Mouse (Mus musculus): Measurements from ENCODE around the gene Lsm11. TPM values are rescaled to one million over a fixed set of nuclear protein-coding genes. Genes with fewer than 3 reads are reported as not detected.

Lsm11 gene
- polyA plus RNA-seq, 1 experiment from 2014 or later = 4.3 TPM

- Histone ChIP-seq H3K4me2 (ENCODE audit: low read length) (no peak overlapping the region), H3K27me3 (ENCODE audit: insufficient read depth, low read length) (no peaks in the 10 kb centered on the region), H3K27ac (no peak overlapping the region), H3K9ac (ENCODE audit: low read depth, low read length) (no peak overlapping the region), H3K4me3 (replicated peaks; ENCODE audit: low read depth, low read length) (no peak overlapping the region), H3K9me3 (replicated peaks; ENCODE audit: low read length) (no peaks in the 10 kb centered on the region), H3K36me3 (ENCODE audit: insufficient read depth, low read length) (peaks cover 66% of the 10 kb centered on the region), H3K4me1 (replicated peaks; ENCODE audit: insufficient read depth, low read length) (no peaks in the 10 kb centered on the region)
- ATAC-seq (replicated peaks; ENCODE audit: low FRiP score, low read depth) (no peak), DNase-seq (ENCODE audit: low spot score) (no peak)
- 90% methylated on average over 3 of the region's 3 CpGs for WGBS
- TF ChIP-seq CTCF (IDR thresholded peaks at IDR 0.05; ENCODE audit: low read depth) = no peak
Observed at GRCm38 (mm10) chr11:45889981-45890380, 54.8 kb downstream of the Lsm11 start.

- H3K4me2 ChIP-seq (ENCODE audit: low read length) = no peak overlapping the region
- ATAC-seq (replicated peaks; ENCODE audit: low FRiP score, low read depth) = no peak
- H3K27ac ChIP-seq = no peak overlapping the region
- peaks cover 1% of the 10 kb centered on the region; the same call in 1 of the 2 replicates for H3K4me1 ChIP-seq (replicated peaks; ENCODE audit: insufficient read depth, low read length)
- no peaks in the 10 kb centered on the region for H3K27me3 ChIP-seq (ENCODE audit: insufficient read depth, low read length)
- H3K9me3 ChIP-seq (replicated peaks; ENCODE audit: low read length) = no peaks in the 10 kb centered on the region
- no peak for TF ChIP-seq CTCF (IDR thresholded peaks at IDR 0.05; ENCODE audit: low read depth)
- H3K36me3 ChIP-seq (ENCODE audit: insufficient read depth, low read length) = peaks cover 57% of the 10 kb centered on the region
- no peak overlapping the region for H3K9ac ChIP-seq (ENCODE audit: low read depth, low read length)
- no peak for DNase-seq (ENCODE audit: low spot score)
- no peak overlapping the region for H3K4me3 ChIP-seq (replicated peaks; ENCODE audit: low read depth, low read length)
- 83% methylated on average over 9 of the region's 9 CpGs for WGBS
Observed at GRCm38 (mm10) chr11:45888471-45889030, 56.2 kb downstream of the Lsm11 start.

GRCm38 (mm10) chr11:45886596-45886995, 58.1 kb downstream of the Lsm11 start:
- Histone ChIP-seq H3K4me3 (replicated peaks; ENCODE audit: low read depth, low read length) (no peak overlapping the region), H3K27ac (no peak overlapping the region), H3K9ac (ENCODE audit: low read depth, low read length) (no peak overlapping the region), H3K9me3 (replicated peaks; ENCODE audit: low read length) (no peaks in the 10 kb centered on the region), H3K4me2 (ENCODE audit: low read length) (no peak overlapping the region), H3K4me1 (replicated peaks; ENCODE audit: insufficient read depth, low read length) (peaks cover 9% of the 10 kb centered on the region; the same call in 1 of the 2 replicates), H3K27me3 (ENCODE audit: insufficient read depth, low read length) (no peaks in the 10 kb centered on the region), H3K36me3 (ENCODE audit: insufficient read depth, low read length) (peaks cover 44% of the 10 kb centered on the region)
- ATAC-seq (replicated peaks; ENCODE audit: low FRiP score, low read depth) = no peak
- no peak for TF ChIP-seq CTCF (IDR thresholded peaks at IDR 0.05; ENCODE audit: low read depth)
- DNase-seq (ENCODE audit: low spot score) = no peak
- WGBS = 90% methylated on average over 5 of the region's 5 CpGs

- H3K27me3 ChIP-seq (ENCODE audit: insufficient read depth, low read length) = no peaks in the 10 kb centered on the region
- H3K4me2 ChIP-seq (ENCODE audit: low read length) = no peak overlapping the region
- ATAC-seq (replicated peaks; ENCODE audit: low FRiP score, low read depth) (no peak), DNase-seq (ENCODE audit: low spot score) (no peak)
- no peak overlapping the region for H3K4me3 ChIP-seq (replicated peaks; ENCODE audit: low read depth, low read length)
- 88% methylated on average over 5 of the region's 5 CpGs for WGBS
- peaks cover 36% of the 10 kb centered on the region for H3K36me3 ChIP-seq (ENCODE audit: insufficient read depth, low read length)
- peaks cover 9% of the 10 kb centered on the region; the same call in 1 of the 2 replicates for H3K4me1 ChIP-seq (replicated peaks; ENCODE audit: insufficient read depth, low read length)
- TF ChIP-seq CTCF (IDR thresholded peaks at IDR 0.05; ENCODE audit: low read depth) = no peak
- H3K27ac ChIP-seq = no peak overlapping the region
- no peaks in the 10 kb centered on the region for H3K9me3 ChIP-seq (replicated peaks; ENCODE audit: low read length)
- H3K9ac ChIP-seq (ENCODE audit: low read depth, low read length) = no peak overlapping the region
Observed at GRCm38 (mm10) chr11:45885606-45886230, 59.0 kb downstream of the Lsm11 start.

GRCm38 (mm10) chr11:45884029-45884428, 60.7 kb downstream of the Lsm11 start:
- peak; percentile 86 for DNase-seq (ENCODE audit: low spot score)
- peak; percentile 79 for TF ChIP-seq CTCF (IDR thresholded peaks at IDR 0.05; ENCODE audit: low read depth)
- H3K4me3 ChIP-seq (replicated peaks; ENCODE audit: low read depth, low read length) = no peak overlapping the region
- H3K4me1 ChIP-seq (replicated peaks; ENCODE audit: insufficient read depth, low read length) = peaks cover 17% of the 10 kb centered on the region
- H3K27ac ChIP-seq = no peak overlapping the region
- no peak overlapping the region for H3K4me2 ChIP-seq (ENCODE audit: low read length)
- H3K9me3 ChIP-seq (replicated peaks; ENCODE audit: low read length) = no peaks in the 10 kb centered on the region
- H3K36me3 ChIP-seq (ENCODE audit: insufficient read depth, low read length) = peaks cover 21% of the 10 kb centered on the region
- ATAC-seq (replicated peaks; ENCODE audit: low FRiP score, low read depth) = no peak
- no peak overlapping the region for H3K9ac ChIP-seq (ENCODE audit: low read depth, low read length)
- no peaks in the 10 kb centered on the region for H3K27me3 ChIP-seq (ENCODE audit: insufficient read depth, low read length)
- 40% methylated on average over 4 of the region's 4 CpGs for WGBS

- no peak overlapping the region for H3K4me2 ChIP-seq (ENCODE audit: low read length)
- WGBS = 36% methylated on average over 8 of the region's 8 CpGs
- no peak for ATAC-seq (replicated peaks; ENCODE audit: low FRiP score, low read depth)
Observed at GRCm38 (mm10) chr11:45883270-45883931, 61.3 kb downstream of the Lsm11 start.

More at GRCm38 (mm10) chr11:45883270-45883931, 61.3 kb downstream of the Lsm11 start:
- Histone ChIP-seq H3K4me1 (replicated peaks; ENCODE audit: insufficient read depth, low read length) (peaks cover 17% of the 10 kb centered on the region), H3K27ac (no peak overlapping the region), H3K4me3 (replicated peaks; ENCODE audit: low read depth, low read length) (no peak overlapping the region), H3K36me3 (ENCODE audit: insufficient read depth, low read length) (peaks cover 21% of the 10 kb centered on the region), H3K9me3 (replicated peaks; ENCODE audit: low read length) (no peaks in the 10 kb centered on the region), H3K9ac (ENCODE audit: low read depth, low read length) (no peak overlapping the region), H3K27me3 (ENCODE audit: insufficient read depth, low read length) (no peaks in the 10 kb centered on the region)
- TF ChIP-seq CTCF (IDR thresholded peaks at IDR 0.05; ENCODE audit: low read depth) = no peak
- DNase-seq (ENCODE audit: low spot score) = peak; percentile 42

Measured in kidney, postnatal 0 days (tissue).